Mouse (Mus musculus) activated CD4-positive, CD25-positive, alpha-beta regulatory T cell, adult 4 months (primary cell): Measurements from ENCODE around the gene C2cd2. TPM values are rescaled to one million over a fixed set of nuclear protein-coding genes. Genes with fewer than 3 reads are reported as not detected.

Source experiments
- ATAC-seq: one replicate; pipeline ENCODE4 v1.8.0; 2017
- polyA plus RNA-seq, 2 experiments: library from polyadenylated mRNA; unstranded; fragments of 100-300 nt; shearing (Covaris generic); gene quantifications; one replicate each; pipeline ENCODE4 v1.2.1; 2017

Gene C2cd2
- polyA plus RNA-seq, 2 experiments from 2014 or later: 6.3 to 7.9 TPM

DNA sequence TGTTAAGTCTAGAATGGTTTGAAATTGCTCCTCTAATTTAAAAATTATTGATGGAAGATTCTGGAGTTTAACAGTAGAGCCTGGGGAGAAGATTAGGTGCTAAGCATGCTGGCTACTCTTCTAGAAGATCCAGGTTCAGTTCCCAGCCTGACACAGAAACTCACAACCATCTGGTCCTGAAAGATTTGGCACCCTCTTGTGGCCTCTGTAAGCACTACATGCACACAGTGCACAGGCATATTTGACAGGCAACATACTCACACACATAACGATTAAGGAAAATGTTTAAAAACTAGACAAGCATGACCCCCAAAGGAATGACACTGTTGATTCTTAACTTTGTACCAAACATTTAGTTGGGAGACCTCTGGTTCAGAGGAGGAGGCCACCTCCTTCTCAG is 83.3 kb downstream of the C2cd2 start:
- ATAC-seq: peak; percentile 68

DNA sequence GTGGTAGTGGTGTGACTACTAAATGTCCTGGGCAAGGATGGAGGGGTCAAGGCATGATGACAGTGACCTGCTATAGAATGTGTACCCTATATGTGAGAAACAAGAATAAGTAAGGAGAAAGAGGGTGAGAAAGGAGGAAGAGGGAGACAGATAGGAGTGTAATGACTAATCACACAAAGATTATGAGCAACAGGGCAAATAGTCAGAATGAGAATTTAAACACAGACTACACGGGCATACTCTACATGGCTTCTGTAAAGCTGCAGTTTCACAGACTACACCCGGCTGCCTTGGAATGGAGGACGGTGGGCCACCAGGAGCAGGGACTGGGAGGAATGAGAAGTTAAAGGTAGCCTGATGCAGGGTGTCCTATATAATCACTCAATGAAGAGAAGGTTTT is 84.9 kb downstream of the C2cd2 start:
- no peak for ATAC-seq

DNA sequence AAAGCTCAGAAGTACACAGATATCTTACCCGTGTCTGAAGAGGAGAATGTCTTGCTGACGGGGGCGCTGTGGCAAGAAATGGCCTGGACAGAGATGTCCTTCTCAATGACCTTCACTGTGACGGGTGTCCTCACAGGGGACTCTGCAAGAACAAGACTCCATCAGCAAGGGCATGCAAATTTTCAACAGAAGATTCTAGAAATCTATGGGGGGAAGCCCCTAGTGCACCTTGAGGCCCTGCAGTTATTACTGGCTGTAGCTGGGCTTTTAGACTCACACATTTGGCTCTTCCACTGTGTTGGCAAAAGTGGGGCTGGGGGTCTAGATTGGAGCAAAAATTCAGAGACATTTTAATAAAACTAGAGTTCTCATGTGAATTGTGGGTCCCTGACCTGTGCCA is 87.3 kb downstream of the C2cd2 start:
- ATAC-seq: no peak

DNA sequence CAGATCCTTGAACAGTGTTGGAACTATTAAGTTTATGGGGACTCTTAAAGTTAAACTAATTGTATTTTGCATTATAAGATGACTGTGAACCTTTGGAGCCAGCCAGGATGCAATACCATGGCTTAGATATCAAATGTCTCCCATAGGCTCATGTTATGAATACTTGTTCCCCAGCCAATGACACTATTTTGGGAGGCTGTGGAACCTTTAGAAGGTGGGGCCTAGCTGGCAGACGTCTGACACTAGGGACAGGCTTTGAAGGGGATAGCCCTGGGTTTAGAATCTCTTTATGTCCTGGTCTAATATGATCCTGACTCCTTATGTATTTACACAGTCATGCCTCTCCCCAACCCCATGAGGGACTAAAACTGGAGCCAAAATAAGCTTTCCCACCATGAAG is 88.0 kb downstream of the C2cd2 start:
- no peak for ATAC-seq

- ATAC-seq: no peak
Observed at GRCm38 (mm10) chr16:97872657-97873056, 89.7 kb downstream of the C2cd2 start.

DNA sequence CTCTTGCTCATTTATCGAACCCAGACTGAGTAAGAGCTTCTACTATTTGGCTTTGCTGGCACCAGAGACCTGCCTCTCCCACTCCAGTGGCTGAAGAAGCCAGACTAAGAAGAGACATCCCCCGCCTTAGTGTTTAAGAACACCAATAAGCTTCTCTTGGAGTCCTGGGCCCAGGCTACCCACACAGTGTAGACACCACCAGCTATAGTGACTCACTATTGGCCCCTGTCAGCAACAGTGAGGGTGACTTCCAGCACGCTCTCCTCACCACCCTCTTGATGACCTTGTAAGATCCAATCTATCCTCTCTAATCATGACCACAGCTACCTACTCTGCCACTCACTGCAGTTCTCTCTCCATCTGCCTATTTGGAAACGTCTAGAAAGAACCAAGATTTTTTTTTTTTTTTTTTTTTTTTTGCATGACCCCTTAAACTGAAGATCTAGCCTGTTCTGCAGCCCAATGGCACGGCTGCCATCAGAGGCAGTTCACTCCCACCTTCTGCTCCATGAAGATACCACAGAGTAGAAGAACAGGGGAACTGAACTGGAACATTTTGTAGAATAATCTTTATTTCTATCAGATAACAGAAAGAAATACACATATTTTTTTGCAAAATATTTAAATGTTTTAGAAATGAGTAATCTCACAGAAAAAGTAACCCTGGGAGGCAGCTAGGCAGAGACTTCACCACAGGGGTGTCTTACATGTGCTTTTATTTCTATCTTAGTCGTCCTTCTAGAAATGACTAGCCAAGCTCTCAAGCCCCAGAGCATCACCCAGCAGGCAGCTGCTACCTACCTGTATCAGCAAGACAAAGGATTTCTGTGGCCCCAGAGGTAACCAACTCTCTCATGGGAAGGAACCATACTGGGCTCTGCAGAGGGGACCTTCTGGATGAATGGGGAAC is 93.0 kb downstream of the C2cd2 start:
- peak; percentile 55 for ATAC-seq

- ATAC-seq: no peak
Observed at GRCm38 (mm10) chr16:97863932-97864467, 98.4 kb downstream of the C2cd2 start.

- no peak for ATAC-seq
Observed at GRCm38 (mm10) chr16:97856050-97856449, 106.3 kb downstream of the C2cd2 start.

- peak; percentile 74 for ATAC-seq
Observed at GRCm38 (mm10) chr16:97851741-97852319, 110.6 kb downstream of the C2cd2 start, which contains the start of gene Prdm15. TSS of gene Prdm15 (minus strand) at chr16:97851850.

DNA sequence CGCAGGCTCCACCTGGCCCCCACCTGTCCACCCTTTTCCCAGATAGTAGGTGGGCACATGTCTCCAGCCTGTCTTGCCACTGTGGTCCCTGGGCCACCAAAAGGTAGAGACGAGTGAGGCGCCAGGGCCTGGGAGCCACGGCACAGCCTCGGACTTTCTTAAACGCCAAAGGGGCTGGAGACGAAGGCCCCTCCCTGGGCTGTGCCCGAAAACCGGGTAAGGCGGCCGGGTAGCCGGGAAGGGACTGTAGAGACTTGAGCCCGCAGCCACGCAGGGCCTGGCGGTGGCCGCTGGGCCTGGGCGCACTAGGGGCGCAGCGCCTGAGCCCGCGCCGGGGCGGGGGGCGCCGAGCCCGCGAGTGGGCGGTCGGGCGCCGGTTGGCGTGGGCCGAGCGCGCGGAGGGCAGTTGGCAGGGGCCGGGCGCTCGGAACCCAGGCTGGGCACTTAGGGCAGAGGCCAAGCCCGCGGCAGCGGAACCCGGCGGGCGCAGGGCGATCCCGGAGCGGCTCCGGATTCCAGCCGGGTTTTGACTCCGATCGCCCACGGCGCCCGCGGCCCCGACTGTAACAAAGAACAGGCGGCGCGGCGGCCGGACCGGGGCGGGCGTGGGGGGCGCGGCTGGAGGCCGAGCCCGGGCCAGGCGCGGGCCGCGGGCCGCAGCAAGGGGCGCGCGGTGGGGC is 111.2 kb downstream of the C2cd2 start:
- peak; percentile 73 for ATAC-seq

DNA sequence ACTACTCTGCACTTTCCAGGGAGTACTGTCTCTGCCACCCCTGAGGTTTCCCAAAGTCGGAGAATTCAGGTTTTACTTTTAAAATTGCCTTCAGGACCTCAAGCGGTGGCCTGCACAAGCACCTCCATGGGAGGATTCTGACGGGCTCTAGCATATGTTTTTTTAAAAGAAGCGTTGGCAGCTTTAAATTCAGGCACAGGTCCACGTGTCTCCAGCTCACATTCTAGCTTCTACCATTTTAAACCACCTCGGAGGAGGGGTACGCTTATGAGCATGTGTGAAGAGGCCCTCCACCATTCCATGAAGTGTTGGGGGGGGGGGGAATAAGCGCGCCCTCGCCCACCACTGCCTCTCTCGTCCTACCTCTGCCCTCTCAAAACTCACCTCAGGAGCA is 111.7 kb downstream of the C2cd2 start:
- peak; percentile 12 for ATAC-seq

DNA sequence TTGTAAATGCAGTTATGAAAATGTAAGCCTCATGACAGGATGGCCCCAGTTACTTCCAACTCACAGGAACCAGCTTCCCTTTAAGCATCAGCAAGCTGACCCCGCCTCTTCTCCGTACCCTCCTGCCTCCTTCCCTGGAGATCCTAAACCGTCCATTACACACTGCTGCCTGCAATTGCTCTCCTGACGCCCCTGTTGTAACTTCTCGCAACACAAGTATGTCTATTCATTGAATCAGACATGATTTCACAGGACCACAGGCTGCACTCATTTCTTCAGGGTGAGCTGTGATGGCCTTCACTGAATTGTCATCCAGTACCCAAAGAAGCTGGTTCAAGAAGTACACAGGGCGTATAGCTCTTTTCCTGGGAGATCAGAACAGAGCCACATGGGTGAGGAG is 113.6 kb downstream of the C2cd2 start:
- no peak for ATAC-seq

GRCm38 (mm10) chr16:97844967-97845937 is 117.1 kb downstream of the C2cd2 start:
- ATAC-seq: no peak

DNA sequence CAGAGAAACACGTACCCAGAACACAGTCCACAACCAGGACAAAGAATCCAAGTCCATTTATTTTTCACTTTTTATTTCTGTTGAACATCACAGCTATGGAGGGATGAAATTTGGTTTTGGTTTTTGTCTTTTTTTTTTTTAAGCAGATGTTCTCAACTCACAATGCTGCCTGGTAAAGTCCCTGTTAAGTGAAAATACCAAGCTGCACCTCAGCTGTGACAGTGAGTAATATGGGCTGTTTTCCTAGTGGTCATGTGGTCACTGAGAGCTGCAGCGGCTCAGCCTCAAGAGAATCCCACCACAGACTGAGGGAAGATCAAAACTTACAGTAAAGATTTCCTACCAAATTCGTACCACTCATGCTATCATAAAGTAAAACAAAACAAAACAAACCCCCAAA is 130.2 kb downstream of the C2cd2 start:
- no peak for ATAC-seq

DNA sequence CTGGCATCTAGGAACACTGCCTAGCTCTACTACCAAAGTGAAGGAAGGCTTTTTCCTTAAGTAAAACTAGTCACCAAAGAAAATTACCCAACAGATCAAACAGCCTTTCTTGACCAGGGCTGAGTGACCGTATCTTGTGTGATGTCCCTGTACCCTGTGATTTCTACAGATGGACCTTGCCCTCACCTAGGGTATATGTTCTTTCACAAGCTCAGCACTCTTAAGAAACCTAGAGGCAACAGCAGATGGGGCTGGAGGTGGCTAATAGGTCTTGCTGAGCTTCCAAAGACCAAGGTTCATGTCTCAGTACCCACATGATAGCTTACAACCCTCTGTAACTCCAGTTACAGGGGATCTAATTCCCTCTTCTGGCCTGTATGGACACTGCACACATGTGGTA is 134.2 kb downstream of the C2cd2 start:
- no peak for ATAC-seq

GRCm38 (mm10) chr16:97823311-97824007 is 138.9 kb downstream of the C2cd2 start:
- ATAC-seq: no peak

DNA sequence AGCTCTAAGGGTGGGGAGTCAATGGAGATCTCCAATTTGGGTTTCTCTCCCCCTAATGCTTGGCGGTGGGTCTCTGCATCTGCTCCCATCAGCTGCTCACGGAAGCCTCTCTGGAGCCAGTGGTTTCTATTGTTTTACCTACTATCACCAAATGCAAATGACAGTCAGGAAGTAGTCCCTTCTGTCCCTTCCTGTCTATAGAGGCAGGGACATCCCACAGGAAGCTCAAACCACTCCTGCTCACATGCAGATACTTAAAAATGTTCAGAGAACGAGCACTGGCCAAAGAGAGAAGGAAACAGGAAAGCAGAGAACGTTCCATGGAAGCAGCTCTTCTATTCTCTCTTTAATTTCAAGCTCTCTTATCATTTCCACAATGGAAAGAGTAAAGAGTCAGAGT is 142.9 kb downstream of the C2cd2 start:
- ATAC-seq: no peak

DNA sequence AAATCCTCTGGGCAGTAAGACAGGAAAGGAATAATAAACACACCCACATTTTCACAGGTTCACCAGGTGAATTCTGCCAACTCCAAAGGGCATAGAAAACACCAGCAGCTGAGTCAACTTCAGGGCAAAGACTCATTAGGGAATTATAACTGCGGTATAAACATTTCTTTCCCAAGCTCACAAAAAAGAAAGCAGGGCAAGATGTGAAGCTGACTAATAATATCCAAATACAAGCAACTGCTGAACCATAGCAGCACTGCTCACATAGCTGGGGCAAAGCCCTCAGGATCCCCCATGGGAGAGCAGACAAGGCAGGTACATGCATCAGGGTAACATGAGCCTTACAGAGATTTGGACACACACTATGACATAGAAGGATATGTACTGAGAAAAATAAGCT is 145.0 kb downstream of the C2cd2 start:
- ATAC-seq: no peak

- ATAC-seq: no peak
Observed at GRCm38 (mm10) chr16:97815269-97815668, 147.1 kb downstream of the C2cd2 start.

- no peak for ATAC-seq
Observed at GRCm38 (mm10) chr16:97814060-97814459, 148.3 kb downstream of the C2cd2 start.

DNA sequence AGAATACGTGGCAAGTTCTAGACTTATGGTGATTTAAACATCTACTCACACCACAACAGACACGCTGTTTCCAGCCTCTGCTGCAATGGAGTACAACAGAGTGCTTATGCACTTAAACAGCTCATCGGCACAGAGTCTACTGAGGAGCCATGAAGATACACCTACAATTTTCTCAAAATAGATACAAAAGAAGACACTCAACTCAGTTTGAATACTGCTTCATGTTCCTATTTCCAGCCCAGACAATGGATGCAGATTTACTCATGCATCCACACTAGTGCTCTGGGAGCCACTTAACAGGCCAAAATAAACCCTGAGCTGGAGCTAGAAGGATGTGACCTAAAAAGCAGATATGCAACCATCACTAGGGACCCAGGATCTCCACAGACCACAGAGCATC is 153.5 kb downstream of the C2cd2 start:
- ATAC-seq: no peak
